Mouse (Mus musculus) megakaryocyte, embryonic 14.5 days (primary cell): Measurements from ENCODE around the gene Olfr750.

Experiments used
- FLI1 ChIP-seq: IDR thresholded peaks from 2 replicates; pipeline ENCODE4 v1.6.1; 2012; ENCODE audit warnings: low read length, inconsistent platforms, mixed read lengths
- GATA1 ChIP-seq: IDR thresholded peaks from 3 replicates; pipeline ENCODE4 v1.6.1; 2012; ENCODE audit warnings: mixed read lengths, low read length, inconsistent platforms, borderline replicate concordance

- no peak for TF ChIP-seq GATA1
- no peak for TF ChIP-seq FLI1
Observed at GRCm38 (mm10) chr14:51104366-51104765, 30.1 kb upstream of the Olfr750 start.
